Comparison of ENCODE assay signal across 8 mouse cellular contexts in genomic region chr11:69729063-69729462, GRCm38 (mm10). TPM values are rescaled to one million over a fixed set of nuclear protein-coding genes. Genes with fewer than 3 reads are reported as not detected.
DNase-seq lines count a peak whose midpoint lies in the region; ATAC-seq lines count a peak whose summit lies in the region.

No protein-coding gene starts in this region.

- H3K4me2 ChIP-seq in forebrain, embryonic 14.5 days (ENCODE audit: low read length) = no peak overlapping the region
- H3K4me2 ChIP-seq in forebrain, embryonic 16.5 days (ENCODE audit: low read length) = no peak overlapping the region

- DNase-seq in forebrain, embryonic 14.5 days (ENCODE audit: low spot score) = peak; percentile 66
- DNase-seq in right cerebral cortex, adult 2 months (ENCODE audit: low spot score in 2 of 2) = peak; percentile 15 to 24
- DNase-seq in right cerebral cortex, postnatal 14 days = no peak
- peak; percentile 51 to 75 for DNase-seq in cerebellum, postnatal 25 days
- peak; percentile 86 for DNase-seq in induced T-regulatory cell, adult 2 months (ENCODE audit: low read depth)
- DNase-seq in mesoderm, embryonic 11.5 days (ENCODE audit: low read depth, low spot score) = peak; percentile 73
- DNase-seq in thymus, postnatal 0 days (ENCODE audit: low spot score) = peak; percentile 77

- no peak for ATAC-seq in forebrain, embryonic 14.5 days
- ATAC-seq in forebrain, embryonic 16.5 days = no peak

- 25% methylated on average over 3 of the region's 3 CpGs for WGBS in forebrain, embryonic 14.5 days
- 18% methylated on average over 3 of the region's 3 CpGs for WGBS in forebrain, embryonic 16.5 days

- H3K9me3 ChIP-seq in forebrain, embryonic 14.5 days (replicated peaks; ENCODE audit: control insufficient read depth, low read length) = no peaks in the 10 kb centered on the region
- no peaks in the 10 kb centered on the region for H3K9me3 ChIP-seq in forebrain, embryonic 16.5 days (ENCODE audit: control insufficient read depth, low read length)

- no peaks in the 10 kb centered on the region for H3K4me1 ChIP-seq in forebrain, embryonic 14.5 days (ENCODE audit: control insufficient read depth, insufficient read depth, low read length)
- no peaks in the 10 kb centered on the region for H3K4me1 ChIP-seq in forebrain, embryonic 16.5 days (replicated peaks; ENCODE audit: control insufficient read depth, insufficient read depth, low read length)

- H3K36me3 ChIP-seq in forebrain, embryonic 14.5 days (ENCODE audit: control insufficient read depth, insufficient read depth, low read length) = peaks cover 10% of the 10 kb centered on the region
- H3K36me3 ChIP-seq in forebrain, embryonic 16.5 days (ENCODE audit: control insufficient read depth, insufficient read depth) = peaks cover under 1% of the 10 kb centered on the region

- H3K27ac ChIP-seq in forebrain, embryonic 14.5 days (ENCODE audit: low read depth, low read length) = no peak overlapping the region
- no peak overlapping the region for H3K27ac ChIP-seq in forebrain, embryonic 16.5 days (ENCODE audit: low read length)

- no peaks in the 10 kb centered on the region for H3K27me3 ChIP-seq in forebrain, embryonic 14.5 days (replicated peaks; ENCODE audit: control insufficient read depth, insufficient read depth, low read length)
- no peaks in the 10 kb centered on the region for H3K27me3 ChIP-seq in forebrain, embryonic 16.5 days (replicated peaks; ENCODE audit: control insufficient read depth, insufficient read depth, low read length)

- no peak overlapping the region for H3K4me3 ChIP-seq in forebrain, embryonic 14.5 days (ENCODE audit: low read depth, low read length)
- no peak overlapping the region for H3K4me3 ChIP-seq in forebrain, embryonic 16.5 days (replicated peaks; ENCODE audit: low read length)

- H3K9ac ChIP-seq in forebrain, embryonic 14.5 days (ENCODE audit: low read length) = no peak overlapping the region
- no peak overlapping the region for H3K9ac ChIP-seq in forebrain, embryonic 16.5 days (replicated peaks; ENCODE audit: low read depth, low read length)

RNA-seq across cellular contexts. Expression of gene Polr2a, which starts 29.4 kb away (rescaled TPM):
- 21.1 and 21.3 TPM in 2 replicates for polyA plus RNA-seq in forebrain, embryonic 14.5 days (2014; fragmentation: Nextera tagmentation; extraction: Ambion mirVana)
- polyA plus RNA-seq in forebrain, embryonic 16.5 days (2015; fragmentation: Nextera tagmentation; extraction: Ambion mirVana) = 16.4 and 18.1 TPM in 2 replicates
- polyA plus RNA-seq in thymus, postnatal 0 days (2015; fragmentation: Nextera tagmentation; extraction: Ambion mirVana) = 20.6 and 22.4 TPM in 2 replicates

RNA-seq across cellular contexts. Expression of gene Slc35g3, which starts 32.7 kb away (rescaled TPM):
- polyA plus RNA-seq in forebrain, embryonic 14.5 days (2014; fragmentation: Nextera tagmentation; extraction: Ambion mirVana) = 0.56 TPM in 1 of 2 replicates, not detected in the other
- polyA plus RNA-seq in forebrain, embryonic 16.5 days (2015; fragmentation: Nextera tagmentation; extraction: Ambion mirVana) = 0.16 and 0.18 TPM in 2 replicates
- polyA plus RNA-seq in thymus, postnatal 0 days (2015; fragmentation: Nextera tagmentation; extraction: Ambion mirVana) = 0.14 TPM in 1 of 2 replicates, not detected in the other

RNA-seq across cellular contexts. Expression of gene Tnfsfm13, which starts 33.2 kb away (rescaled TPM):
- 1.5 and 1.6 TPM in 2 replicates for polyA plus RNA-seq in forebrain, embryonic 14.5 days (2014; fragmentation: Nextera tagmentation; extraction: Ambion mirVana)
- 0.81 and 1.2 TPM in 2 replicates for polyA plus RNA-seq in forebrain, embryonic 16.5 days (2015; fragmentation: Nextera tagmentation; extraction: Ambion mirVana)
- polyA plus RNA-seq in thymus, postnatal 0 days (2015; fragmentation: Nextera tagmentation; extraction: Ambion mirVana) = 1.5 and 2.1 TPM in 2 replicates

RNA-seq across cellular contexts. Expression of gene Tnfsf12, which starts 33.4 kb away (rescaled TPM):
- 2.2 and 2.7 TPM in 2 replicates for polyA plus RNA-seq in forebrain, embryonic 14.5 days (2014; fragmentation: Nextera tagmentation; extraction: Ambion mirVana)
- polyA plus RNA-seq in forebrain, embryonic 16.5 days (2015; fragmentation: Nextera tagmentation; extraction: Ambion mirVana) = 1.1 and 1.2 TPM in 2 replicates
- polyA plus RNA-seq in thymus, postnatal 0 days (2015; fragmentation: Nextera tagmentation; extraction: Ambion mirVana) = 2.6 and 2.7 TPM in 2 replicates

RNA-seq across cellular contexts. Expression of gene Zbtb4, which starts 36.6 kb away (rescaled TPM):
- polyA plus RNA-seq in forebrain, embryonic 14.5 days (2014; fragmentation: Nextera tagmentation; extraction: Ambion mirVana) = 2.1 and 2.8 TPM in 2 replicates
- 3.3 and 3.6 TPM in 2 replicates for polyA plus RNA-seq in forebrain, embryonic 16.5 days (2015; fragmentation: Nextera tagmentation; extraction: Ambion mirVana)
- polyA plus RNA-seq in thymus, postnatal 0 days (2015; fragmentation: Nextera tagmentation; extraction: Ambion mirVana) = 2.5 and 2.6 TPM in 2 replicates
